Mouse (Mus musculus) cerebellum, postnatal 4 days (tissue): Measurements from ENCODE around the gene Os9.
"Not testable (repeated sequence)": the region's sequence is repeated elsewhere in the genome, so short reads cannot be mapped to it uniquely, and the experiment has no call there.

Experiments used
- DNase-seq, 2 experiments: peaks; one replicate each; pipeline ENCODE4 v3.0.0; 2022; ENCODE audit warnings: low spot score in 2 of 2, mixed read lengths in 1 of 2

The Os9 gene

DNA sequence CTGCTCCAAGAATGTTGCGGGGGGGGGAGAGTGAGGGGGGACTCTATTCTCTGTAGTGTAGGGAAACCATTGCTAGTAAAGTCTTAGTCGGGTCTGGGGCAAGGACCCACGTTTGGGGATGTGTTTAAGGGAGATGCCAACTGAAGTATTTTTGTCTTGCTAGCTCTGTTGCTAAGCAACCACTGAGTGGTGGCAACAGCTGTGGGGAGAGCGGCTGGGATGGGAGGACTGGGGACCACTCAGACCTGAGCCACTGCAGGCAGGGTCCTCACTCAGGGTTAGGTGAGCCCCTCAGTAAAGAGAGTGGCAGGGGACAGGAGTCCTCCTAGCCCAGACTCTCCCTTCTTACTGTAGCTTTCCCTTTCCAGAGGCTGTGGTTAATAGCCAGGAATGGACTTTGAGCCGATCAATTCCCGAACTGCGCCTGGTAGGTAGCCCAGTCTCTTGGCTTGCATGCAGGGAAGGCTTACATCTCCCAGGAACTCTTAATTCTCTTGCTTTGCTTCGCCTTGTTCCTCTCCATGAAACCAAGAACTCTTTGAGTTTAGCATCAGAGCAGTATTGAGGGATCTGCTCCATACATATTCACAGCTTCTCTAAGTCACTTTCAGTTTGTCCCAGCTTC lies 38.8 kb downstream of the Os9 start:
- no peak for DNase-seq

DNA sequence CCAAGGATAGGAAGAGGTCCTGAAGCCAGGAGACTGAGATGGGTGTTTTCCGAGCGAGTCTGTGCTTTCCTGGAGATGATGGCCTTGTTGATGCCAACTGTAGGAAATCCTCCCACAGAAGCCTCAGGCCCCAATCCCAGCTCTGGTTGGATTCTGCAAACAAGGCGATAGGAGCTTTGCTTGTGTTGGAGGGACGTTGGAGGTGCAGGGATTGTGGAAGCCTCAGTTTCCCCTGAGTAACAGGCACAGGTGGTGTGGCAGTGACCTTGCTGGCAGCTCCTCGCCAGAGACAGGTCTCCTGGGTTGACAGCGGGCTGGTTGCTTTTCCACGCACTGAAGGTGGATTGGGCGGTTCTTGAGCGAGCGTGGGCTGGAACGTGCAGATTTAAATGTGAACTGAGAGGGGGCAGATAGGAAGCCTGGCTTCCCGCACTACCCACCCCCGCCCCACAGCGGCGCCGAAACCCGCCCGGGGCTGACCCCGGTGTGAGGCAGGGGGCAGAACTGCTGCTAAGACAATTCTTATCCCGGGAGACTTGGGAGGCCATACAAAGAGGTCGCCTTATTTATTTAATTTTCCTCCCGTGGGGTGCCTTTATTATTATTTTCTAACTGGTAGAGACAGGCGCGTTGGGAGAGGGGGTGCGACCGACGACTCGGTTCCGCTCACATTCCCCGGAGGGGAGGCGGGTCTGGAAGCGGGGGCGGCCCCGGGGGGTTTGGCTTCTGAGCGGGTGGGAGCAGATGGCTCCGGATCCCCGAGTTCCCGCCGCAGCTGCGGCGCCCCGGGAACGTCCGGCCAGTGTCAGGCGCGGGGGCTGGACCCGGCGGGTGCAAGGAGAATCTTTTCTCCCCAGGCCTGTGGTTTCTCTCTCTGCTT lies 39.8 kb downstream of the Os9 start:
- DNase-seq, result no peak

DNA sequence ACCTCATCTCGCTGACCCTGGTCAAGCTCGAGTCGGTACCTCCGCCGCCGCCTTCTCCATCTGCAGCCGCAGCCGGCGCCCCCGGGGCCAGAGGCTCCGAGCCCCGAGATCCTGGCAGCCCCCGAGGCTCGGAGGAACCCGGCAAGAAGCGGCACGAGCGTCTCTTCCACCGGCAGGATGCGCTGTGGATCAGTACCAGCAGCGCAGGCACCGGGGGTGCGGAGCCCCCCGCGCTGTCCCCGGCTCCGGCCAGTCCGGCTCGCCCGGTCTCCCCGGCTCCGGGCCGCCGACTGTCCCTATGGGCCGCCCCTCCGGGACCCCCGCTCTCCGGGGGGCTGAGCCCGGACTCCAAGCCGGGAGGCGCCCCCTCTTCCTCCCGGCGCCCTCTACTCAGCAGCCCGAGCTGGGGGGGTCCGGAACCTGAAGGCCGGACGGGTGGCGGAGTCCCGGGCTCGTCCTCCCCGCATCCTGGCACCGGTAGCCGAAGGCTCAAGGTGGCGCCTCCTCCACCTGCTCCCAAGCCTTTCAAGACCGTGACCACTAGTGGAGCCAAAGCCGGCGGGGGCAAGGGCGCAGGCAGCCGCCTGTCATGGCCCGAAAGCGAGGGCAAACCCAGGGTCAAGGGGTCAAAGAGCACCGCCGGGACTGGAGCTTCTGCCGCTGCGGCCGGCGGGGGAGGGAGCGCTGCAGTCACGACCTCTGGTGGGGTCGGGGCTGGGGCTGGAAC lies 41.1 kb downstream of the Os9 start:
- DNase-seq, result no peak

DNA sequence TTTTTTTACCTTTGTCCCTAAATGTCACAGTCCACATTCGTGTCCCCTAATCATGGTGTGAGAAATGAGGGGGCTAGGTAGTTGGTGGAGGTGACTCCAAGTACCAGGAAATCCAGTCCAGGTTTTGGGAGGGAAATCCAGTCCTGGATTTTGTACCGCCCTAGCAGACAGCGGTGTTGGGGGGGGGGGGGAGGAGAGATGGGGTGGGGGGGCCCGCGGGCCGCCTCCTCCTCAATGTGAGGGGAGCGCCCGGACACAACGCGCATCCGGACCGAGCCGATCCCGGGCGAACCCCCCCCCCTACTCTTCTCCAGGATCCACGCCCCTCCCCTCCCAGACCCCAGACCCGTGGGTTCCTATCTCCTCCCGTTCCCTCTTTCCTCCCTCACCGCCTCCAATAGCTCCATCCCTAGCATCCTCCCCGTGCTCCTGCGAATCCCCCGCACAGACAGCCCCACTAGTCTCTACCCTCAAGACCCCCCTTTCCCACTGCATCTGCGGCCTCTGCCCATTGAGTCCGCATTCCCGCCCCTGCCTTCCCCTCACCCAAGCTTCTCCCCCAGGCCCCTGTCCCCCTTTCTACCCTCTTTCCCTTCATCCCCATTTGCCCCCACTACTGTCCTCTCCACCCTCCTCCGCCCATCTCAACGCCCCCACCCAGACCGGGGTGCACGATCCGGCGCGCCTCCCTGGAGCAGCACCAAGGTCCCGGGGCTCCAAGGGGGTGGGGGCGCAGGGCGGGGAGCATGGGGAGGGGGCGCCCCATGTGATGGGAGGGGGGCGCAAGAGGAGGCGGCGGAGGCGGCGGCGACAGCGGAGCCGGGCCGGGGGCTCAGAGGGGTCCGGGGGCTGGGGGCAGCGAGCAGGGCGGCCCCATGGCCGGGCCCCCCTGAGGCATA lies 42.0 kb downstream of the Os9 start:
- DNase-seq, result peak in 1 of 2 experiments; percentile 61

DNA sequence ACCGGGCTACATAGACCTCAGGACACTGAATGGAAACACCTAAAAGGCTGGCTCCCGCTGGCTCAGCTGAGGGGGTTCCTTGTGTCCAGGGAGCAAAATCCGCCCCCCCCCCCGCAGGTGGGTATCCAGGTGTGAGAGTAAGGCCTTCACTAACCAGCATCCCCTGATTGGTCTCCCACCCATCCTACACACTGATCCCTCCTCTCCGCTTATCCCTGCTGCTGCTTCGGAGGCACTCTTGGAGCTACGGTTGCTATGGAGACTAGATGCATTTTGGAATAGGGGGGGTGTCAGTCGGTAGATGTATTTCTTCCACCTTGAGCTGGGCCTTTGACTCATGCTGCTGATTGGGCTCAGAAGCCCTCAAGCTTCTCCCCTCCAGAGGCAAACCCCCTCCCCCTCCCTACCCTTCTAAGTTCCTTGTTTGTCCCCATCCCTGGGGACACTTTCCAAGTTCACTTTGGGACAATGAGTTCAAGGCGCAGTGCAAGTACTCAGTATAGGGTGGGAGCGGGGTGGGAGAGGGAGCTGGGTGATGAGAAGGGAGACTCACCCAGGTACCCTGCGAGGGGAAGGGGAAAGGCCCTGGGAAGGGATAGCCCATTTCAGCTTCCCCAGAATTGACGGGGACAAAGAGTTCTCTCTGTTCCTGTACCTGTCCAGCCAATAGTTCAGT lies 42.8 kb downstream of the Os9 start:
- no peak for DNase-seq

DNA sequence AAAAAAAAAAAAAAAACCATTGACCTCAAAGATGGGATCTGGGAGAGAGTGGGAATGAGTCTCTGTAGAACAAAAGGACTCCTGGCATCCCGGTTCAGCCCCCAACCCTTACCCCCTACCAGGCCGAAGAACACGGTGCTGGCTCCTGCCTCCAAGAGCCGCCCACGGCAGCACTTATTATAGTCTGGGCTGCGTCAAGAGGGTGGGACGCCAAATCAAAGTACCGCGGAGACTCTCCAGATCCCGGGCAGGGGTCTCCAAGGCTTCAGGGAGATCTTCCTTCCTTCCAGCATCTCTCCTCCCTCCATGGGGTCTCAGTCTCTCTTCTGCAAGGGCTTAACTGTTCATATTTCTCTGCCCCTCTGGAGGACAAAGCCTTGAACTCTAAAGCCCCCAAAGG lies 43.4 kb downstream of the Os9 start:
- DNase-seq, result no peak

DNA sequence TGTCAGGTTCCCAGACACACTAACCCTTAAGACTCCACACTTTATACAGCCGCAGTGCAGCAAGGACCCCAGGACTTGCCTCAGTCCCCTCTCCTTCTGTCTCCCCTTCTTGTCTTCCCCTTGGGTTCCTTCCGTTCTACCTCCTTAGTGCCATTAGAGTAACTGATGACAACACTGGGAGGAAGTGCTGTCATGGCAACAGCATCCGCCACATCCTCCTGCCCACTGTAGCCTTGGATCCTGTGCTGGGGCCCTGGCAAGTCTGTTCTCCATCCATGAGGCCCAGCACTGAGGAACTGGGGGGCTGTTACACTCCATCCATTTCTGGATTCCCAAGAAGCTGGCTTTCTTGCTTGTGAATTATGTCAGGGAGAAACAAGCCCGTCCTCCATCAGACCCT lies 44.8 kb downstream of the Os9 start:
- no peak for DNase-seq

DNA sequence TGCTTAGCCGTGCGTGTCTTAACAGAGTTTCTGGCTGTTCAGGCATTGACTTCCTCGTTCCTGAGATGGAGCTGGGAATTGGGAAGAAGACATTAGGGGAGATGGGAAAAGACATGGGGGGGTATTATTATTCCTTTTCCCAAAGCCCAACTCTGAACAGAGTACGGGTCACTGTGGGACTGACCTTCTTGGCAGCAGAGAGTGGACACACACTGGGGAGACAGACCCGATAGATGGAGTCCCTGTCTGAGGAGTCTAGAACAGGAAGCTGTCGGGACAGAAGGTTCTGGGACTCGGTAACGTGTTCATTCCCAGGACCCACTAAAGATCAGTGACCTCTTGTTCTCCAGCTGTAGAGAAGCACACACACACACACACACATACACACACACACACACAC lies 45.3 kb downstream of the Os9 start:
- no peak for DNase-seq

DNA sequence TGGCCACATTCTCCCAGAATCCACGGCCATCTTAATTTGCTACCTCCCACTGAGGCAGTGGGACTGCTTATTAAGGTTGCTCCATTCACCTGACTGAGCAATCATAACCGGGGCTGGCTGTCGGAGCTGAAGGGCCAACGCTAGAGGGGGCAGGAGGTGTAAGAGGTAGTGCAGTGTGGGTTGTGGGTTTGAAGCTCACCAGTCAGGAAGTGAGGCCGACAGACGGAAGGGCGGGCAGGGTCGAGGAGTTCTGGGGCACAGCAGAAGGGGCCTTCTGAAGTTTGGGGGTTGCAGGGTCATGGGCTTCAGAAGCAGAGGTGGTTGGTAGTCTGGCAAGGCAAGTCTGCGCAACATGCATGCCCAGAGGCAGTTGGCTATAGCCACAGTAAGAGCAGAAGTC lies 45.9 kb downstream of the Os9 start, which contains the start of gene Agap2:
TSS of gene Agap2 (plus strand) at position 205 of the 400 bp plus-strand sequence.
- no peak for DNase-seq

DNA sequence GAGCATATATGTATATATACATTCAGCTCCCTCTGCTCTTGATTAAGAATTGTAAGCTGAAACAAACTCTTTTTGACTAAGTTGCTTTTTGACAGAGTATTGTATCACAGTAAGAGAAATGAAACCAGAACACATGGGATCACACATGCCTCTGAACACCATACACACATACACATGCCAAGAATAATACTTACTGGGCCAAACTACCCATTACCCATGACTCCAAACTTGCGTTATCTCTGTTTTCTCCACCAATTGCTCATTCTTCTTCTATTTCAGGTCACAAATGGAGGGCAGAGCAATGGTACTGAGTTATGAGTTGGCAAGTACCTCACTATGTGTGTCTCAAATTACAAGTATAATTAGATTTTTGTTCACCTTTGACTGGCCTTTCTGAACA lies 47.0 kb downstream of the Os9 start:
- DNase-seq, result no peak

DNA sequence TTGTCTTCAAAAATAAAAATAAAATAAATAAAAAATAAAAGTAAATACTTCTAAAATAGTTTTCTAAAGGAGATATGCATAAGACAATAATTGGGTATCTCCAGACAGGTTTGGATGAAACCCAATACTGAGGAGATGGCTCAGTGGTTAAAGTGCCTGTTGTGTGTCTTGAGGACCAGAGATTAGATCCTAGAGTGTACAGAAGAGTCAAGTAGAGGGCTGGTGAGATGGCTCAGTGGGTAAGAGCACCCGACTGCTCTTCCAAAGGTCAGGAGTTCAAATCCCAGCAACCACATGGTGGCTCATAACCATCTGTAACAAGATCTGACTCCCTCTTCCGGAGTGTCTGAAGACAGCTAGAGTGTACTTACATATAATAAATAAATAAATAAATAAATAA lies 48.0 kb downstream of the Os9 start:
- DNase-seq, result not testable (repeated sequence)

DNA sequence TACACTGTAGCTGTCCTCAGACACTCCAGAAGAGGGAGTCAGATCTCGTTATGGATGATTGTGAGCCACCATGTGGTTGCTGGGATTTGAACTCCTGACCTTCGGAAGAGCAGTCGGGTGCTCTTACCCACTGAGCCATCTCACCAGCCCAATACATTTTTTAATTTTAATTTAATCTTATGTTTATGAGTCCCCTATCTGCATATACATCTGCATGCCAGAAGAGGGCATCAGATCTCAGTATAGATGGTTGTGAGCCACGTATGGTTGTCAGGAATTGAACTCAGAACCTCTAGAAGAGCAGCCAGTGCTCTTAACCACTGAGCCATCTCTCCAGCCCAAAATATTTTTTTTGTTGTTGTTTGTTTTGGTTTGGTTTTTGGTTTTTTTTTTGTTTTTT lies 48.7 kb downstream of the Os9 start:
- not testable (repeated sequence) for DNase-seq

DNA sequence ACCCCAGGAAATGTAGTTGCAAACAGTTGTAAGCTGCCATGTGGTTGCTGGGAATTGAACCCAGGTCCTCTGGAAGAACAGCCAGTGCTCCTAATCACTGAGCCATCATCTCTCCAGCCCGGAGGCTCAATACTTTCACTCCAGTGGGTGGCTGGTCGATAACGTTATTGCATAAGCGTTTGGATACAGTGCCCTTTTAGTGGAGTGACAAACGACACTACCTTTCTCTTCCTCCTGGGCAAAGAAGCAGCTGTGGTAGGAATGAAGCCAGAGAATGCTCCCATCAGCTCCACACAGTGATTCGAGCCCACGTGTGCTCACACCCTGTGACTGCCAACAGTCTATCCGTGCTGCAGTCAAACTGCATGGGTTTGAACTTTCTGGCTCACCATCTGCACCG lies 49.7 kb downstream of the Os9 start:
- no peak for DNase-seq

DNA sequence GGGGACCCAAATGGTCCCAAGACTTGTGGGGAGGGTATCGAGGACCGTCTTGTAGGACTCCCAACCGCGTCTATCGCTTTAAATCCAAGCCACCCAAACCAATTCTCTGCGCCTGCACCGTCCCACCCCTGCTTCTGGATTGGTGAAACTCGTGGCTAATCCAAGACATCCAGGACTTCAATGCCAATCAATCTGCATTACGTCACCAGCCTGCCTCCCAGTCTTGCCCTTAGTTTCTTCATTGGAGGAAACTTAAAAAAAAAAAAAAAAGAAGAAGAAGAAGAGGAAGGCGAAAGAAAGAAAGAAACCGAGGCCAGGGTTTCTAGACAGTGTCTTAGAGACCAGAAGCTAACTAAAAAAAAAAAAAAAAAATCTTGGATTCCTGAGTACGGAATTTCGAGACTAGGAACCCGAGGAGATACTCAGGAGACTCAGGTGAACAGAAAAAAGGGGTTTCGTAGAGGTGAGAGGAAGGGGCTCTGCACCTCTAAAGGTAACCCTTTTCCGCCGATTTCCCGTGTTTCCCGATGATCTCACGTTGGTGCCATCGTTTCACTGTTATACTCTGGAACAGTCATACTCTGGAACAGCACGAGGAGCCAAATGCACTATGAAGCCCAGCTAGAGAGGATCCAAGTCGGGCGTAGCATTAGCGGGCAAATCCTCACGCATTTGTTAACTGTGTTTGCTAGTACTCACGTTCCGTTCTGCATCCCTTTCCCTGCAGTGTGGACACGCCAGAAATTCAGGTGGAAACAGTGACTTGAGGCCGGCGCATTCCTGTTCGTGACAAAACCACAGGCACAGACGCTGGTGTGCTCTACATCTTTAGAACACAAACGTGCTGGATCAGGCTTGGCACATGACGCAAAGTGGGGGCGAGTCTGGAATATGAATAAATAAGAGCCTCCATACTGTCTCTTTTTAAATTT lies 50.5 kb downstream of the Os9 start, which contains the start of gene Tspan31:
TSS of gene Tspan31 (minus strand) at position 75 of the 932 bp plus-strand sequence.
- peak; percentile 63 to 80 for DNase-seq

DNA sequence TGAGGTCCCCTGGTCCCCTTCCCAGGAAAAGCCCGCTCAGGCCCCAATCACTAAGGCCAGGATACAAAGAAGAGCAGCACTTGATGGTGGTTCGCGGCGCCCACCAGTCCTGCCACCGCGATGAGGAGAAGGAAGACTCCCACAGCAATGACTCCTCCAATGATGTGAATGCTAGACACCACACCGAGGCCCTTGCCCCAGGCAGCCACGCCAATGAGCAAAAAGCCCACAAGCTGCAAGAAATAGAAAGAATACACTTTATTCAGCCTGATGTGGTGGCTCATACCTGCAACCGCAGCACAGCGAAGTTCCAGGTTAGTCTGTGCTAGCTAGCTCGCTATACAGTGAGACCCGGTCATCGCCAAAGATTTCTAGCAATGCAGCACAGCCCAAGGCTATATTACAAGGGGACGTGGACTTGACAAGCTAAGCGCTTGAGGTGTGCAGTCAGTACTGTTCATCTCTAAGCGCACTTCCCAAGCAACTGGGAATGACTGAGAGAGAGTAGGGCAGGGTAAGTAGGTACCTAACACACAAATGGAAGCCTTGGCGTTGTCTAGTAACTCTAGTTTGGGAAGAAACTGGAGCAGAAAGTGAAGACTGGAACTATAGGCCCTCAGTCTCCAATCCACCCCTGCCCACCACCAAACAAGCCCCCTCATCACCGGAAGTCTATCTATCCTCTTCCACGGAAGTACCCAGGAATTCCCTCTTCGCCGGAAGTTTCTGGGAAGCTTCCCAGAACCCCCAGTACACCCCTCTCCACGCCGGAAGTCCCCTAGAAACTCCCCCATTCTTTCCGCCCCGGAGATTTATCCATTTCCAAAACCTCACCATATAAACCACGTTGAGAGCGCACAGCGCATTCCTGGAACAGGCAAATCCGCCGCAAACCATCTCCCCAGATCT lies 51.4 kb downstream of the Os9 start:
- peak in 1 of 2 experiments; percentile 55 for DNase-seq

DNA sequence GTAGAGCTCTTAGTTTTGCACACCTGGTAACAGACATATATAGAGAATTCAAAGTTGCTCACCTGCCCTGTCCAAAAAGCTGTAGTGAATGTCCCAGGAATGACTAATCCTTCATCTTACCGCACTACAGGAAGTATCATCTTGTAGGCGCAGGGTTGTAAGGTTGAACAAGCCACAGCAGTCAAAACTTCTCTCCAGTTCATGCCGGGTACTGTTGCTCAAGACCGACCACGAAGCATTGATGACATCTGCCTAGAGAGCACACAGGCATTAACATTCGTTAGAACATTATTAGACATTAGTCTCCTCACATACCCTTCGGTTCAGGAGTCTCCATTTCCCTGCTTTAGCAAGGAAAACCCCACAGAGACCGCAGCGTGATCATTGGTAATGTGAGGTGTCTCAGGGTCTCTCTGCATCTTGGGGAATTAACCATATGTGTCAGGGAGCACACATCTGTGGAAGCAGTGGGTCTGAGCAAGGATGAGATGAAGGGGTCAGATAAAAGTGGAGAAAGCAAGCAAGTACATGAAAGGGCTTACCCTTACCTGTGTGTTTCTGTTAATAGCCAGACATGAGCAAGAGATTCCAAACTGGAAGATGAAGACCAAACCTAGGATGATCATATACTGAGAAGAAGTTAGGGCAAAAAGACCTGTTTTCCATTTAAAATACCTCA lies 52.4 kb downstream of the Os9 start:
- no peak for DNase-seq

DNA sequence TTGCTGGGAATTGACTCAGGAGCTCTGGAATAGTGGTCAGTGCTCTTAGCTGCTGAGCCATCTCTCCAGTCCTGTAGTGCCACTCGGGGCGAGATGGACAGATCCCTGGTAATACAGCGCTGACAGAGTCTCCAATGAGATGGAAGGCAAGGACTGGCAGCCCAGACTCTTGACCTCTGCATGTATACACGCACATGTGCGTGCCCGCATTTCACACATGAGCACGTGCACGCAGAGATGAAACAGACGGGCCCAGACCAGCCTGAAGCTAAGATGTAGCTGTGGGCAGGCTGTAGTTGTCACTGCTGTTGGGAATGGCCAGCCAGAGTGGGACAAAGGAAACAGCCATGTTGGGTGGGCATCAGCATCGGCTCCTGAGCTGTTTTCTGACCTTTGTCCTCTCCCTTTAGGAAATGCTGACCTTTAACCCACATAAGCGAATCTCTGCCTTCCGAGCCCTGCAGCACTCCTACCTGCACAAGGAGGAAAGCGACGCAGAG lies 54.4 kb downstream of the Os9 start:
- DNase-seq, result no peak

DNA sequence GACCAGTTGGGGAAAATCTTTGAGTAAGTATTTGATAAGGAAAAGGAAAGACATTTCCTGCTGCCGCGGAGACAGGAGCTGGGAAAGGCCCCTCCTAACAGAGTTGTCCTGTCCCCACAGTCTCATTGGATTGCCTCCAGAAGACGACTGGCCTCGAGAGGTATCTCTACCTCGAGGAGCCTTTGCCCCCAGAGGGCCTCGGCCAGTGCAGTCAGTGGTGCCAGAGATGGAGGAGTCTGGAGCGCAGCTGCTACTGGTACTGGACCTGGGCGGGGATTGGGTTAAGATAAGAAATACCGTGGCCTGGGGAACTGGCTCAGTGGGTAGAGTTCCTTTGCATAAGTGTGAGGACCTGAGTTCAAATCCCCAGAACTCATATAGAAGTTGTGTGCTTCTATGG lies 55.0 kb downstream of the Os9 start:
- DNase-seq, result no peak
